Mouse (Mus musculus) CH12.LX (cell line): ENCODE results near the gene Tent5c.

Experiments used
- CHD2 ChIP-seq: IDR thresholded peaks from 2 replicates; pipeline ENCODE4 v1.6.1; 2011; ENCODE audit warnings: low read length, improper control_type of control experiment
- CTCF ChIP-seq, 2 experiments: IDR thresholded peaks in 1 of 2; conservative IDR thresholded peaks in 1 of 2; 2 replicates each; pipeline ENCODE4 v1.5.1; 2011 to 2012; ENCODE audit warnings: low read depth in 2 of 2, low read length in 2 of 2, improper control_type of control experiment in 1 of 2, inconsistent platforms in 1 of 2, mild to moderate bottlenecking in 1 of 2, moderate library complexity in 1 of 2
- E2F4 ChIP-seq: IDR thresholded peaks from 2 replicates; pipeline ENCODE4 v1.6.1; 2011; ENCODE audit warnings: low read depth, low read length, improper control_type of control experiment; ENCODE audit not compliant: insufficient replicate concordance
- MEF2A ChIP-seq: IDR thresholded peaks from 2 replicates; pipeline ENCODE4 v1.6.1; 2014; ENCODE audit warnings: low read depth, mild to moderate bottlenecking, inconsistent platforms, low read length, improper control_type of control experiment, borderline replicate concordance
- NRF1 ChIP-seq: IDR thresholded peaks from 2 replicates; pipeline ENCODE4 v1.6.1; 2014; ENCODE audit warnings: low read depth, mild to moderate bottlenecking, inconsistent platforms, low read length, improper control_type of control experiment, moderate library complexity
- POLR2A ChIP-seq: IDR thresholded peaks from 2 replicates; pipeline ENCODE4 v1.6.1; 2011; ENCODE audit warnings: low read depth, mild to moderate bottlenecking, improper control_type of control experiment, low read length
- USF1 ChIP-seq: IDR thresholded peaks from 2 replicates; pipeline ENCODE4 v1.6.1; 2014; ENCODE audit warnings: low read depth, mild to moderate bottlenecking, inconsistent platforms, low read length, improper control_type of control experiment
- ZKSCAN1 ChIP-seq: IDR thresholded peaks from 2 replicates; pipeline ENCODE4 v1.6.1; 2012; ENCODE audit warnings: low read depth, inconsistent platforms, low read length, improper control_type of control experiment, borderline replicate concordance
- ZMIZ1 ChIP-seq: IDR thresholded peaks from 2 replicates; pipeline ENCODE4 v1.6.1; 2012; ENCODE audit warnings: low read depth, mild to moderate bottlenecking, inconsistent platforms, low read length, improper control_type of control experiment
- ZNF384 ChIP-seq: IDR thresholded peaks from 2 replicates; pipeline ENCODE4 v1.6.1; 2012; ENCODE audit warnings: low read depth, low read length, improper control_type of control experiment, inconsistent platforms

DNA sequence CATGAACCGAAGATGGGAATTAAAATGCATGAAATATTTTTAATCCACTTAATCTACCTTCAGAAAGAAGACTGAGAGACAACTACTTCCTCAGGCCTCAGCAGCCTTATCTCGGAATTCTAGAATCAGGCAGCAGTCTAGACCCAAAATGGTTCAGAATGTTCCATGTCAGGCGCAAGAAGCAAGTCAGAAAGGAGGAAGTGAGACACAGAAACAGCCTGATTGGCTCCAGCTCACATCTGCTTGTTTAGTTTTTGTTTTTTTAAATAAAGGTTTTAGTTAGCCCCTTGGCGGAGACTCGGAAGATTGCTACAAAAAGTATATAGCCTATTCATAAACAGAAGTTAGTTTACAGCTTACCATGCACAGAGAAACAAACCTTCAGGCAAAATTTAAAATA, 41.8 kb upstream of the Tent5c start:
- TF ChIP-seq ZNF384 (peak; percentile 64), CHD2 (no peak), POLR2A (peak; percentile 34; the same call in 1 of the 2 replicates), ZKSCAN1 (no peak), CTCF (conservative IDR thresholded peaks at IDR 0.05 in 1 of 2, IDR thresholded peaks at IDR 0.05 in 1 of 2; ENCODE audit: low read depth in 2 of 2, low read length in 2 of 2) (no peak), MEF2A (0 out of 2 replicates have a peak, but pooled peaks have one; percentile 4), ZMIZ1 (0 out of 2 replicates have a peak, but pooled peaks have one; percentile 9), E2F4 (no peak), NRF1 (no peak), USF1 (no peak)
